Mouse (Mus musculus) thymus, adult 2 months (tissue): Measurements from ENCODE around the gene Timeless.

Experiments
- CTCF ChIP-seq: fragments of 200-500 bp; IDR thresholded peaks from 2 replicates; pipeline ENCODE4 v1.5.1; 2012; ENCODE audit warnings: mild to moderate bottlenecking, control low read depth, low read length, moderate library complexity, borderline replicate concordance; ENCODE audit not compliant: control insufficient read depth, poor library complexity, insufficient read depth; ENCODE audit errors: extremely low read depth
- POLR2A ChIP-seq: fragments of 200-500 bp; IDR thresholded peaks from 2 replicates; pipeline ENCODE4 v1.6.1; 2012; ENCODE audit warnings: mild to moderate bottlenecking, low read length, control low read depth, moderate library complexity; ENCODE audit not compliant: control insufficient read depth, poor library complexity, insufficient read depth; ENCODE audit errors: extremely low read depth

DNA sequence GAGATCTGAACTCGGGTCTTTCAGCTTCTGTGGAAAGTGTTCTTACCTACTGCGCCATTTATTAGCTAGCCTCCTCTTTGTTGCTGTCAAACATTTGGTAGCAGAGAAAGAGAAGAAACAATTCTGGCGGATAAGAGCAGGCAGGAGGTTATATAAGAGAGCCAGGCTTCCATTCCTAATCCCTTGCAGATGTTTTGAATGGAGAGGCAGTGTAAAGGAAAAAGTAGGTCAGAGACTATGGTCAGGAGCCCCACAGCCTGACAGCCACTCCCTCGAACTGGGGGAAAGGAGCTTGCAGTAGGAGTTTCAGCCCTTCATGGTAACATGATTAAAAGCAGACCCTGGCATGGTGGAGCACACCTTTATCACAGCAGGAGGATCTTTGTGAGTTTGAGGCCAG is 4.5 kb downstream of the Timeless start:
- TF ChIP-seq CTCF (no peak), POLR2A (no peak)
